Mouse (Mus musculus): ENCODE measurements around the gene Cdc42se1.

Cdc42se1 gene

DNA sequence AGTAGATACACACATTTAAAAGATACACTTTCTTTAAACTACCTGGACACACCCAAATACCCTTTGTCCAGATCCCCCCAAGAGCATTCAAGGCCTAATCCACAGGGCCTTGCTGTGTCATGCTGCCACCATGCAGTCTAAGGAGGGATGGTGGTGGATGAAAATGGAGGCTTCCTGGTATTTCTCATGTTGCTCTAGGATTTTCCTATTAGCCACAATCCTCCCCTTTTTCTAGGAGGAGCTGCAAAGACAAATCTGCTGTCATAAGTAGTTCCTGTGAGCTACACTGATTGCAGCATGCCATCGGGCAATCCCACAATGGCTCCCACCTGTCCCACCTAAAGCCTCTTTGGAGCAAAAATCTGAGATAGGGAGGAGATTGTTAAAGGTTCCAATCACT is 1.3 kb upstream of the Cdc42se1 start:
- DNase-seq = no peak

DNA sequence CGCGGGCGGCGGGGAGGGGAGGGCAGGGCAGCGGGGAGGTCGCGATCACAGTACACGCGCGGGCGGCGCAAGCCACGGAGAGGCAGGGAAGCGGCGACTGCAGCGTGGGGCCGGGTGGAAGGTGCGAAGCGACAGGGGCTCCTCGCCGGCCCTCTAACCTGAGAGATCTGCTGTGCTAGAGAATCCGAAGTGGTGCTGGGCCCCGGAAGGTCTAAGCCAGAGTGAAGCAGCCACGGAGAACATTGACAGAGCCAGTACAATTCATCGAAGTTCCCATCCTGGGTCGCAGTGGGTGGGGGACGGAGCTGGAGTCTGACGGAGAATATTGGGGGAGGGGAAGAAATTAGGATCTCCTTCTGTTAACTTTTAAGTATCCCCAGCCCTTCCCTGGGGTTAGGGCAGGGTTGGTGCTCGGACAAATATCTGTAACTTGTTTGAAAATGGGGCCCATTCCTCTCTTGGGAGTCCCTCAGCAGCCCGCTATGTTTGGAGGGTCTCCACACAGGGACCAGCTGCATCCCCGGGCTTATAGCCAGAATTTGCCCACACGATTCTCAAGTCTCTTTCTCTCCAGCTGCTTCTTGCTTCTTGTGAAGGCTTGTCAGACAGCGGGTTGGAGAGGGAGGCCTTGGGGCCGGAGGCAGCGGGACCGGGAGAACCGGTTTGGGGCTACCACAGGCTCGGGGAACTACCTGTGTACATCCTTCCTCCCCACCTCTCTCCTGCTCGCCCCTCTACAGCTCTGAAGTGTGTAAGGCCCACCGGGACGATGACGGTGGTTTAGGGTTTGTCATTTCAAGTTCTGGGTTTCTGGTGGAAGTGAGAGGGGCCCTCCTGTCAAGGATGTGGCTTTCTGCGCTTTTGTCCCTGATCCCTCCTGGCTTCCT is 605 bp downstream of the Cdc42se1 start:
- DNase-seq = peak; percentile 51

DNA sequence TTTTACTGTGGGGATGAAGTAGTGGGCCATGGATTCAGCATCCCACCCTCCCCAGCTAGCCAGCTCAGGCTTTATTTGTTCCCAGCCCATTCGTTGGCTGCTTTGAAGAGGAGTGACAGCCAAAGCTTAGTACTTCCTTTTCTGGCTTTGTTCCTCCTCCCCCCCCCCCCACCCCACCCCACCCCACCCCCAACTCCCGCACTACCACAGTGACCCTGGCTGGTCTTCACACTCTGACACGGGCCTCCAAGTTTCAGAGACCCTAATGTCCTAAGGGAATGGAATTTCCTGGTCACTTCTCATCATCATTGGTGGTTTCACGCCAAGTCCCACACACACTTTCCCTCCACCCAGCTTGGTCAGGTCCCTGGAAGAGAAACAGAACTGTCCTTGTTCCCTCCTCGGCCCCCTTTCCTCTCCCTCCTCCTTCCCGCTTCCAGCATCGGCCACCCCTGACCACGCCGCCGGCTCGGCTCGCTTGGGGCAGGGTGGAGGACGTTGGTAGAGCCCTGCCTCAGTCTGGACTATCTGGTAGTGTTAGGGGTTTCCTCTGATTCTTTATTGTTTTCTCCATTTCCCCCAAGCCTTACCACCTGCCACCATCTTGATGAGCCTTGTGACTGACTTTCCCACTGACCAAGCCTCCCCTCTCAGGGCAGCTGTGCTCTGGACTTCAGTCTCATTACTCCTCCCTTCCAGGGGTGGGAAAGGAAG is 1.4 kb downstream of the Cdc42se1 start:
- DNase-seq = peak; percentile 43

DNA sequence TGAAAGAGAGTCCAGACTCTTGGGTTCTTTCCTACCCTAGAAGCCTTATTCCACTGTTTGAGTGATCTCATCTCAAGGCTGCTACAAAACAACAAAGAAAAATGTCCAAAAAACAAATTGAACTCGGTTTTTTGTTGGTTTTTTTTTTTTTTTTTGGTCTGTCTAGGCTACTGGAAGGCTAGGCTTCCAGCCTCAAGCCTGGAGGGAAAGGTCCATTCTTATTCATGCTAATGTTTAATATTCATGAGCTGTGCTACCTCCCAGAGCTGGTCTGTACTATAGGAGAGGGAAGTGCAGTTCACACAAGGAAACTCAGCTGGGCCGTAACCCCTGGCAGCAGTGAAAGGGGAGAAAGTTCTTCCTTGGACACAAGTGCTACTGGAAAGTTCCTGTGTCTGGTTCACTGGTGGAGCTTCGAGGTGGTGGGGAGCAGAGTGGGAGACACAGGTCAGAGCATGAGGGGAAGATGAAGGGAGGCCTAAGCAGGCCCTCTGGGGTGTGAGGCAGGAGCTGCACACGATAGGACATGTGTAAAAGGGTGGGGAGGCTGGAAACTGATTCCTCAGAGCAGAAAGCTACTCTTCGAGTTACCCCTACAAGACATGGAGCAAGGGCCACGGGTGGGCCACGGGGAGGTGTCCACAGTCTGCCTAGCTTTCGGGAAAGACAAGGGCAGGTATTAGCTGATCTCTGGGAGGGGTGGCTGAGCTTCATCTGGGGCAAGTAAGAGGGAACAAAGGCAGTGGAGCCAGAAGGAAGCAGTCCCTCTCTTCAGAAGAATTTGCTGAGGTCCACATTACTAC is 2.2 kb downstream of the Cdc42se1 start:
- DNase-seq = no peak

DNA sequence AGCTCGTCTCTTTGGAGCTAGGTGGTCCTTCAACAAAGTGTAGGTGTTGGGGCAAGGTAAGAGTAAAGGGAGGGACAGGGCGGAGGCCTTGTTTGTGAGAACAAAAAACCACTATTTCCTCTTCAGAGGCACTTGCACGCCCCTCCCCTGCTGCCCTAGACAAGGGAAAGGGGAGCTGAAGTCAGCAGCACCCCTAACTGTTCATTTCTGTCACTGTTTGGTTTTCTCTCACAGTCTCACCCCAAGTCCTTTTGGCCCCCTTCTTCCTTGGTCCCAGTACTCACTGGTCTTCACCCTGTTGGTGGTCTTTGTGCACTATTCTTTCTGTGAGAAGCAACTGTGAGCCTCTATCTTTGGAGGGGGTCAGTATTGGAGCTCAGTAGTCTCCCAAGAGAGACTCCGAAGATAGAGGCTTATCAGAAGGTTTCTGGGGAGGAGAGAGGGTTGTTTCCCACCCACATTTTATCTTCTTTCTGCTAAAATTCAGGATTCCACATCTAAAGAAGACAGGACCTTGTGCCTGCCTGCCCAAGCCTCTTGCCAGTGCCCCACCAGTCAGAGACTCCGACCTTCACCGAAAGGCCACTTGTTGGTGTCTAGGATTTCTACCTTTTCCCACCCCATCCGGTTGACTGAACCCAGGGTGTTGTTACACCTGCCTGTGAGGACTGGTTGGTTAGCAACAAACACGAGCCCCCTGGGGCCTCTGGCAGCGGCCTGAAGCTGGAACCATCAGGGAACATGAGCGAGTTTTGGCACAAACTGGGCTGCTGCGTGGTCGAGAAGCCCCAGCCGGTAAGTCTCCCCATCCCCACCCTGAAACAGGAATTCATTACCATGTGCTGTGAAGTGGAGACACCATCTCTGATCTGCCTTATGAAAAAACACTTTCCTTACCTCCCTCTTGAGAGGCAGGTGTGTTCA is 3.0 kb downstream of the Cdc42se1 start, which contains the start of gene Mllt11:
Gene Mllt11, minus strand, starts transcription at position 874 of the 924 bp plus-strand sequence.
- DNase-seq = no peak

DNA sequence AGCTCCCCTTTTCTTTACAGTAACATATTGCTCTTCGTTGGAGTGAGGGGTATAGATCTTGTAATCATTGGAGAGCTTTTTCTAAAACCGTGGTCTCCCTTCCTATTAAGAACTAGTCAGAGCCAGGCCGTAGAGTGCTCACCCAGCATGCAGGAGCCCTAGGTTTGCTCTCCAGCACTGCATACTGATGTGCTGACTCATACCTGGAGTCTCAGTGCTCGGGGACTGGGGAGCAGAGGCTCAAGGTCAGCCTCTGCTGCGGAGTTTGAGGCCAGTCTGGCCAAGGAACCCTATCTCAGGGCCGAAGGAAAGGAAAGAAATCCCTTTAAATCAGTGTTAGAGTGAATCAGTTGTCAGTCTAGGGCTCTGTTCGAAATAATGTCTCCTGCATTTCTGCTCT is 4.2 kb downstream of the Cdc42se1 start:
- DNase-seq = no peak

DNA sequence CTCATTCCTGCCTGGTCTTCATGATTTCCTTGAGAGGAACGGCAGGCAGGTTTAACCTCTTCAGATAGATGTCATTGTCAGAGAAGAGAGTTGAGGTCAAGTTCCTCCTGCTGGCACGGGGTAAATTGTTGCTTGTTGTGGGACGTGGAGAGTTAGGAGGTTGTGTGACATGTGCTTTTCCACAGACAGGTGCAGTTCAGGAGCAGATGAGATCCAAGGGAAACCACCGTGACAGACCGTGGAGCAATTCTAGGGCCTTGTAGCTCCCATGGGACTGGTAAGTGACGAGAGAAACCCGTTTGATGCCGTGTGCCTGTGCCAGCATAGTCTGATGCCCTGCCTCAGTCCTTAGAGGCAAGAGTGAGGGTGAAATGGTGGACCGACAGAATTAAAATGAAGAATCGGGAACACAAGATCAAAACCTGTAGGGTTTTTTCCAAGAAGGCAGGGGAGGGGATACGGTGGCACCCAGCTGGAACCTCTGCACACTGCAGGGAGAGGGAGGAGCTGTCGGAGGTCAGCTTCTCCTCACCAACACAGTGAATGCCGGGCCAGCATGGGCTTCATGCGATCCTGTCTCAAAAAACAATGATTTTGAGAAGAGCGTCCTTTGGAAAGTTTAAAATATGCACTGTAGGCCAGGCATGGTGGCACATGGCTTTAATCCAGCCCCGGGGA is 4.9 kb downstream of the Cdc42se1 start:
- DNase-seq = no peak

DNA sequence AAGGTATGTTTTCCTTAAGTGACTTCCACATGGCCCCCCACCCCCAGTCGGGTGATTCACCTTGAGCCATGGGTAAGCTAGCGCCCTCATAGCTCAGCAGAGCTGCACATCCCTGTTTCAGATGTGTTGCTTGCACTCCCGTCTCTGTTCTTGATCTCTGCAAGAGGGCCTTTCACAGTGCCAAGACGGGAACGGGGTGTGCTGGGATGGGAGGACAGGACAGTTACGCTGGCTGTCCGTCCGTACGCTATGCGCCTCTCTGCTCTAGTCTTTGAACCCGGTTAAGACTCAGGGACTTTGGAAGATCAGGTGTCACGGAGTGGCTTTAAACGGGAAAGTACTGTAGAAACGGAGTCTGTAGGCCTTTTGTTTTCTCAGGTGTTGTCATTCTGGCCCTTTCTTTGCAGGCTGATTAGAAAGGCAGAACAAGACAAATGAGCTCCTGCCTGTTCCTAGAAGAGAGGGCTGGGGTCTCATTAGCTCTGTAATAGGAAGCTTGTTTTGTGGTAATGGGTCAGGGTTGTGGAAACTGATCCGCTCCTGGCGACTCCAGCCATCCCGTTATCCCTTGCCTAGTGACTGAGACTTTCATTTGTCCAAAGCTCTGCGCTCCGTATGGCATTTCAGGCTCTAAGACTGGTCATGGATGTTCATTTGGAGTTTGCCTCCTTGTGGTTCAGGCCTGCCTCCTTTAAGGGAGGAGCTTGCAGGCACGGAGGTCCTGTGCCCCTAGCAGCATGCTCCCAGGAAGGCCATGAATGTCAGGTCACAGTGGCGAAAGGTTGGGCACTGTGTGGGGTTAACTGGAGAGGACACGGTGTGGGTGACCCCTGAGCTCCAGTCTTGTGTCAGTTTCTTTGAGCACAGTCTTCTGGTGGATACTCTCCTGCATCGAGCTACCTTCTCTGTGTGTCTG is 7.1 kb downstream of the Cdc42se1 start:
- no peak for DNase-seq

DNA sequence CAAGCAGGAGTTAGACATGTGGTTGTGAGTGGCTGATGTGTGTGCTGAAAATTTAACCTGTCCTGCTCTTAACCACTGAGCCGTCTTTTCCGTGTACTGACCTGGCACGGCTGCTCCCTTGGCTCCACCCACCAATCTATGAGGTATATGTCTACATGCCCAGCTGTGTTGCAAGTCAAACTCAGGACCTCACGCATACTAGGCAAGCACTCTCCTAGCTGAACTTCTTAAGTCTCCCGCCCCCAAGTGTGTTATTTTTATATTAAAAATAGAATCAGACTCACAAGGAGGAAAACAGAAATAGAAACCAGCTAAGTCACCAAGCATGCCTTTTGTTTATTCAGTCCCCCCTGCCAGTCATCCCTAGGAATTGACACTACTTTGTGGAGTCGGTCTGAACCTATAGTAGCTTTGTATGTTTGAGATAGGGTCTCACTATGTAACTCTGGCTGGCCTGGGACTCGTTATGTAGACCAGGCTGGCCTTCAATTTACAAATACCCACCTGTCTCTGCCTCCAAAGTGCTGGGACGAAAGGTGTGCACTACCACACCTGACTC is 9.1 kb downstream of the Cdc42se1 start:
- no peak for DNase-seq

DNA sequence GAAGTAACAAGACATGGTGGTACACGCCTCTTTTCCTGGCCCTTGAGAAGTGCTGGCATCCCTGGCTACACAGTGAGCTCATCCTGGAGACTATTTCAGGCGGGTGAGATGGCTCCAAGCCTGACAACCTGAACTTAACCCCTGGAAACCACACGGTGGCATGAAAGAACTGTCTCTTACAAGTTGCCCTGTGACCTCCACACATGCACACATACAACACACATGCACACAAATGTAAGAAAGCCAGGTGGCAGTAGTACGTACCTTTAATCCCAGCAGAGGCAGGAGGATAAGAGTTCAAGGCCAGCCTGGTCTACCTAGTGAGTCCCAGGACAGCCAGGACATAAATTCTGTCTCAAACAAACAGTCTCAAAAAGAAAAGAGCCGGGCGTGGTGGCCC is 10.5 kb downstream of the Cdc42se1 start:
- no peak for DNase-seq

DNA sequence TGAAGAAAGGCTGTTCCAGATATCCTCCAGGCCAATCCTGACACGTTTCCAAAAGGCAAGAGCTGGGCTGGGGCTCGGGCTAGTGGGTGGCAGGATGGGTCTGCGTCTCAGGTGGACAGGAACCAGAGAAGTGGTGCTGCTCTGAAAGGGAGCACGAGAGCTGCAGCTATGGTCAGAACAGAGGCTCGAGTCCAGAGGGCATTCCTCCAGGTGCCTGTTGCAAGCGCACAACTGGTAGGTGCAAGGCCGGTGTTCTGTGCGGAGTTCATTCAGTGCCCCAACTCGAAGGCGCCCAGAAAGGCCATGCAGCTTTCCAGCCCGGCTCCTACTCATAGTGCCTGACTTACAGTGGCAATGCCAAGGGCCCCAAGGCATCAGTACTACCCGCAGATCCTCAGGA is 11.4 kb downstream of the Cdc42se1 start:
- DNase-seq = no peak

DNA sequence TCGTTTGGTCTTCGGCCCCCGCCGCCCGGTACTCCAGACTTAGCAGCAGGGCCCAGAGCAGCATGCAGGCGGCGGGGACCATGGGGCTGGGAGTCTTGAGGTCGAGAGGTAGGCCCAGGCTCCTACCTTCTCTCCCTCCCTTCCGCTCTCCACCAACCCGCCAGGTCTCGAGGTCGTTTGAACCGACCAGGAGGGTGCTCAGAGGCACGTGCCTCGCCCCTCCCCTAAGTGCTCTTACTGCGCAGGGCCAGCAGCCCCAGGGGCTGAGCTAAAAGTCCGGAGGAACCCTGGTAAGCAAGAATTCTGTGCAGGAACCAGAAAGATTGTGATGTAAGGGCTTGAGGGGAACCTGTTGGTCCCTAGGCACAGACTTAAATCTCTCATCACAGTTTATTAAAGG is 12.4 kb downstream of the Cdc42se1 start:
- DNase-seq = no peak

DNA sequence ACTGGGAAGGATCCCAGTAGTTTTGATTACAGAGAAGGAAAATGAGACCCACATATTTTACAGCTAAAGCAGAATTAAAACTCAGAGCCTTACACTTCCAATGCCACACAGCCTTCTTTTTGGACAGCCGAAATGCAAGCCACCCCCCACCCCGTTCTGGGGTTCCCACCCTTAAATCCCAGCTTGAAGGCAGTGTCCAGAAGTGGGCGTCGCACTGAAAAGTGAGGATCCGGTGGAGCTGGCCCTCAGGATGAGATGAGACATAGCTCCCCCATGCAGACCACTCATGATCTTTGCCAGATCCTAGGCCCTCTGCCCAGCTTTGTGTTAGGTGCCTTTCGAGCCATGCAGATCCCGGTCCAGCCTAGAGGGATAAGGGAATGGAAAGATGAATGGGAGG is 13.0 kb downstream of the Cdc42se1 start, which contains the start of gene Gm128:
Gene Gm128, minus strand, starts transcription at position 101 of the 400 bp plus-strand sequence.
- DNase-seq = no peak

DNA sequence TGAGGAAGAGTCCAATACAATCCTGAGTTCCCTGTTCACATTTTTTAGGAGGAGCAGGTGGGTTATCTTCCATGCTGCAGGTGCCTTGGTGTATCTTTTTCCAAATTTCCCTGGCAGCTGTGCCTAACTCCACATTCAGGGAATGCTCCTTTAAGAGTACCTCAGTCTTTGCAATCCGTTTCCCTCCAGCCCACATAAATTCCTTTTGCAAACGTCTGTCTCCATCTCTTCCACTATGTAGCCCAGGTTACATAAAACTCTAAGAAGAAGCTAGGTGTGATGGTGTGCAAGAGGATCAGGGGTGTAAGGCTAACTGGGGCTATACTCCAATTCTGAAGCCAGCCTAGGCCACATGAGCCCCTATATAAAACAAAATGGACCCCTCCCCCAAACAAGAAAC is 14.6 kb downstream of the Cdc42se1 start:
- no peak for DNase-seq

DNA sequence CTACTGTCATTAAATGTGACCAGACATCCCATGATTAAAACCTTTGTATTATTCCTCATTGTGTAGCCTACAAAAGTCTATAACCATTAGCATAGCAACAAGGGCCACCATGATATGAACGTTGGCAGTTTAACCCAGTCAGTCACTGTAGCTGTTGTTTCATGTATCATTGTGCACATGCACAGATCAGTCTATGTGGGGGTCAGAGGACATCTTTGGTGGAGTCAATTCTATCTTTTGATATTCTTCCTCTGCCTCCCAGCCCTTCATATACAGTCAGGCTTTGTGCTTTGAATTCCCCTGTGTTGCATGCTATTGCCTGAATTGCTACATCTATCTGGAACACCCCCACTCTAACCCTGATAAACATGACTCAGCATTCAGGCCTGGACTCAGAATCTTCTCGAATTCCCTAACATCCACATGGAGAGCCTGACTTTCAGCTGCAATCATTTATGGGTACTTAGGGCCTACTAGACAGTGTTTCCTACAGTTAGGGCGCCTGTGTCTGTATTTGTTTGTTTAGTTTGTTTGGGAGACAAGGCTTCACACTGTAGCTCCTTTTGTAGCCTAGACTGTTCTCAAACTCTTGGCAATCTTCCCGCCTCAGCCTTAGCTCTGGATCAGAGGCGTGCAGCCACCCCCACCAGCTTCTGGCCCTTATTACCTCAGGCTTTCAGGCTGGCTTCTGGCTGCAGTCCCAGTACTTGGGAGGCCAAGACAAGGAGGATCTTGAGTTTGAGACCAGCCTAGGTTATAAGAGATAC is 18.1 kb downstream of the Cdc42se1 start:
- DNase-seq = peak; percentile 41

DNA sequence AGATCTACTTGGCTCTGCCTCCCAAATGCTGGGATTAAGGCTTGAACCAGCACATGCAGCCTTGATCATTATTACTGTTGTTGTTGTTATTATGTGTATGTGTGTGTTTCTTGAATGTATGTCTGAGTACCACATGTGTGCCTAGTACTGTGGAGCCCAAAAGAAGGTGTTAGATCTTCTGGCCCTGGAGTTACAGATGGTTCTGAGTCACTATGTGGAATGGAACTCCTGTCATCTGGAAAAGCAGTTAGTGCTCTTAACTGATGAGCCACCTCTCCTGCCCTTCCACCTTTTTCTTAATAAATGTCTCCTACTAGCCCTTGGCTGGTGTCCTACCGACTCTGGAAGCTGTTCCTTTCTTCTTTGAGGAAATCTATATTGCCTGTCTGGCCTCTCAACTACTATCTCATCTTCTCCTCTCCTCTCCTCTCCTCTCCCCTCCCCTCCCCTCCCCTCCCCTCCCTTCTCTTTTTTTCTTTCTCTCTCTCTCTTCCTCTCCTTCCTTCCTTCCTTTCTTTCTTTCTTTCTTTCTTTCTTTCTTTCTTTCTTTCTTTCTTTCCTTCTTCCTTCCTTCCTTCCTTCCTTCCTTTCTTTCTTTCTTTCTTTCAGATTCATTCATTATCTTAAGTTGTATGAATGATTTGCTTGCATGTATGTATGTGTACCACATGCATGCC is 19.3 kb downstream of the Cdc42se1 start:
- DNase-seq = no peak

DNA sequence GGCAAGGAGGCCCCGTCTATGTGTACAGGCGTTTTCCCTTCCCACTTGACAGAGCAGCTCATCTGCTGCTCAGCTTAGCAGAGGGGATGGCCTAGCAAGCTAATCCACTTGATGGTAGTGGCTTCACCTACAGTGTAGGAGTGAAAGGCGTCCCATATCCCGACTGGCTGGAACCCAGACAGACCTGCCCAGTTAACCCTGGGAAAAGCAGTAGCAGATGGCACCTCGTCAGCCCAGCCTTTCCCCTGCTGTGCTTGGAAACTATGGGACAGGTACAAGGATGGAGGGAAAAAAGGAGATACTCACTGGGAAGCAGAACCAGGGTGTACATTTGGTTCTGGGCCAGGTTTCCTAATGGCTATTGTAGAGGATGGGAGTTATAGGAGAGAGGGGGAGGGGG is 21.8 kb downstream of the Cdc42se1 start:
- DNase-seq = peak; percentile 84

DNA sequence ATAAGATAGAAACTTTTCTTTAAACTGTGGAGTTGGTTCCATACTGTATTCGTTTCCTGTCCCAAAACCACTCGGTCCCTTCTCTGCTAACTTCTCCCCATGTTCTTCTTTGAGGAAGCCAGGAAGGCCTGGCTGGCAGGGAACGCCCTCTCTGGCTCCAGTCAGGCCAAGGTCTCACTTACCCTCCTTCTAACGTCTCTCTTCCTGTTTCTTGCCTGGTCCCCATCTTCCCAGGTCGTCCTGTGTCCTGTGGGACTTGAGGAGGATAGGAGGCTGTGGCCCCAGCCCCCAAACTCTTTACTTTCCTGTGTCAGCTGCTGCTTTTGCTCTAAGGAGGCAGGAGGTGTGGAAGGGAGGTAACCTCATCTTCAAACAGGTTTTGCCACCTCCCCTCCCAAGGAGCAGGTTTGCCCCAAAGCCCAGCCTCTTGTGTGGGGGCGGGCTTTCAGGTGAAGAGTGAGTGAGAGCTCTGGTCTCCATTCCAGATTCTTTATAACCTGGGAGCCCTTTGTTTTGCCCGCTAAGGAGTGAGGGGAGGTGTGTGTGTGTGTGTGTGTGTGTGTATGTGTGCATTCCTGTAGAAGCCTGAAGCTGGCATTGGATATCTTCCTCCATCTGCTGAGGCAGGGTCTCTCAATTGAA is 22.4 kb downstream of the Cdc42se1 start, which contains the start of gene Bnipl:
Gene Bnipl, minus strand, starts transcription at position 411 of the 642 bp plus-strand sequence.
- no peak for DNase-seq
